Mouse (Mus musculus) c-Kit-positive CD71-negative TER-119-negative erythroid progenitor cells, embryonic 14.5 days (primary cell): Measurements from ENCODE around the gene Kcnn4.

Source experiments
- DNase-seq: peaks from one replicate; pipeline ENCODE4 v3.0.0-alpha.2; 2013; ENCODE audit warnings: low read depth

Gene Kcnn4

DNA sequence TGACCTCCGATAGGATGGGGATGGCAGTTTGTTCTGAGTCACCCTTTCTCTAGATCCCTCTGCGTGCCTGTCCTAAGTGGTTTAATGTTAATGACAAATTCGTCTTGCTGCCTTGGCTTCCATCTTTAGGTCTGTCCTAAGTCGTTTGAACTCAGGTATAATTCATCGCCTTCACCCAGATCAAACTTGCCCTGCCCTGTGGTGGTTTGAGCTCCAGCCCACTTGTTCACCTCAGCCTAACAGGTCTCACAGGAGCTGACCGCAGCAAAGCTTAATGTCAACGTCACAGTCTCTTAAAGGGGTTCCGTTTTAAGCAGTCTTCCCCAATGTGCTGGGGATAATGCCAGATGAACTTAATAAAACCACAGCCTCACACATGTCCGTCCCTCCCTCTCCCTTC, 55.9 kb downstream of the Kcnn4 start:
- no peak for DNase-seq

DNA sequence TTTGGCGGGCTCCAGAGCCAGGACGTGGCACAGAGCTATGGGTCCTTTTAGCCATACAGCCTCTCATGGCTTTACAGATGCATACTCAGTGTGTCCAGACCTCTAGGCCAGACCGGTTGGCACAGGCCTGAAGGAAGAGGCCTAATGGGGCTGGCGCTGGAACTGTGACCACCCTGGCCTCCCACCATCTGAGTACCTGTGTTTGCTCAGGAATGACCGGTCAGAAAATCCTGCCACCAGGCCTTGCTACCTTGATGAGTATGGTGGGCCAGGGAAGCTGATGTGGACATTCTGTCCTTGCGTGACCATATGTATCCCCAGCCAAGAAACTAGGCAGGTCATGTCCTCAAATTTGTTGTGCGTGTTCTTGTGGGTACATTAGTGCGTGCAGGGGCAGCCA, 57.1 kb downstream of the Kcnn4 start:
- DNase-seq = no peak

DNA sequence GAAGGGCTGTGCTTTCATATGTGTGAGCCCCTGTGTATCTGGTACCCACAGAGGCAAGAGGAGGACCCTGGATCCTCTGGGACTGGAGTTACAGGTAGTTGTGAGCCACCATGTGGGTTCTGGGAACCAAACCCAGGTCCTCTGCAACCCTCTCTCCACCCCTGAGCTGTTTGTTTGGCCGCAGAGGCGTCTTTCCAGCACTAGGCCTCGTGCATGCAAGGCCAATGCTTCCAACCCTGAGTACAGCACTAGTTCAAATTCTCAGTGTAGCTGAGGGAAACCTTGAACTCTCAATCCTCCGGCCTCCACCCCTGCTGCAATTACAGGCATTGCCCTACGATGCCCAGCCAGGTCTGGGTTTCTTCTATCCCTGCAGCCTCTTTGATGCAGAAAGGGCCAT, 58.7 kb downstream of the Kcnn4 start:
- no peak for DNase-seq

DNA sequence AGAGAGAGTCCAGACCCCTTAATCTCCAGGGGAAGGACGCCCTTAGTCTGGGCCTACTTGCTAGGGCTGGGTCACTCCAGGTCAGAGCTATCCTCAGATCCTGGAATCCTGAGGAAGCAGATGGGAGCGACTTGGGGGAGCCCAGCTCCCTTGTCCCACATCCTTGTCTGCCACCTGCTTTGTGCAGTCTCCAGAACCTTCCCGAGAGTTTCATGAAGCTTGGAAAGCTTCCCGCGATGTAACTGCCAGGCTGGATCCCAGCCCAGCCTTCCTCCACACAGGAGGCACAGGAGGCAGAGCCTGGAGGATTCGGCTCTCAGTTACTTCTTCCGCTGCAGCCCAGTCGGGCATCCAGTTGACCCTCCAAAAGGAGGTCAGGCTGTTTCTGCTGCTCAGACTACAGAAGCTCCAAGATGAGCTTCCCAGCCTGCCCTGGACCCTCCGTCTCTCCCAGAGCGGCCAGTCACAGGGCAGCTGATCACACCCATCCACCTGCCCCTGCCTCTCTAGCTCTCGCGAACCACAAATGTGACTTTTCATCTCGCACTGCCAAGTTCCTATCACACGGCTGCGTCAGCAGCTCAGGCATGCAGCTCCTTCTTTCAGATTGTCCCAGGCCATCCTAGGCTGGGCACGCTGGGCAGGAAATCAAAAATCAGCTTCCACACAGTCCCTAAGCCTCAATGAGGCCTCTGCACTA, 59.5 kb downstream of the Kcnn4 start:
- no peak for DNase-seq

DNA sequence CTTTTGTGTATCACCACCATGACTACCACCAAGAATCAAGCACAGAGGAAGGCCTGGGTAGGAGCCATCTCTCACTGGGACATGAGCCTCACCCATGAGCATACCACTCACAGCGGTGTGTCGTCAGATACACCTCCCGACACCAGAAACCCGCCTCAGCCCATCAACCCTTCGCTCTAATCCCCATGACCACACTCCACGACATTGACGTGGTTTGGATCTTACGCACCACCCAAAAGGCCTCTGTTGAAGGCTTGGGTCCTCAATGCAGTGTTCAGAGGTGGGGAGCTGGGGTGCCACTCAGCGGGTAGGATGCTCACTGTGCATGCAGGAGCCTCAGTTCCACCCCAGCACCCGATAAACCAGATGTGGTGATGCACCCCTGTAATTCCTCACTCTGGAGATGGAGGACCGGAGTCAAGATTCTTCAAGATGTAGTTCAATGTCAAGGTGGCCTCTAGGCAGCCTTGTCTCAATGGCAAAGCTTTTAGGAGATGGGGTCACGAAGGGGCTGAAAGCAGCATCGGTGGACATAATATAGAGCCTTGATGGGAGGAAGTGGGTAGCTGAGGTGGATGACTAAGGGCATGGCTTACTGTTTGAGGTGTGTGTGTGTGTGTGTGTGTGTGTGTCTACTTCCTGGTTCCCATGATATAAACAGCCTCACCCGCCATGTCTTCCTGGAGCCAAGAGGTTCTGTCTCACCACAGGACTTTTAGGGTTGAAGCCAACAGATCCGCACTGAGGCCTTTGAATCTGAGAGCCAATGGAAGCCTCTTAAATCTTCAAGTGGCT, 60.7 kb downstream of the Kcnn4 start:
- DNase-seq = no peak

DNA sequence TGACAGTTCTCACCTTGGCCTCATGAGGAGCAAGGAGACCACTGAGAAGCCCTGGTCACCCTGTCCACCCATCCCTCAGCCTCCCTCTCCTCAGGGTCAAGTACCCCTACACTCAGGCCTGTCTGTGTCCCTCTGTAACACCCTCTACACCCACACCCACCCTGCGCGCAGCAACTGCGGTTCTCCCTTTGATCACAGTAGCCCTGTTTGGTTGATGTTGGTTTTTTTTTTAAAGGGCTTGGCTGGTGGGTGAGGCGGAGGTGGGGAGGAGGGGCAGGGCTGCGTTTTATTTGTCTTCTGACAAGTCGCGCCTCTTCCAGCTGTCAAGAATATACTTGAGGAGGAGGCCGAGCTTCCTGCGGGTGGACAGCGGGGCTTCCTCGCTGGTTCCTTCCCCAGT, 61.6 kb downstream of the Kcnn4 start:
- DNase-seq = no peak

DNA sequence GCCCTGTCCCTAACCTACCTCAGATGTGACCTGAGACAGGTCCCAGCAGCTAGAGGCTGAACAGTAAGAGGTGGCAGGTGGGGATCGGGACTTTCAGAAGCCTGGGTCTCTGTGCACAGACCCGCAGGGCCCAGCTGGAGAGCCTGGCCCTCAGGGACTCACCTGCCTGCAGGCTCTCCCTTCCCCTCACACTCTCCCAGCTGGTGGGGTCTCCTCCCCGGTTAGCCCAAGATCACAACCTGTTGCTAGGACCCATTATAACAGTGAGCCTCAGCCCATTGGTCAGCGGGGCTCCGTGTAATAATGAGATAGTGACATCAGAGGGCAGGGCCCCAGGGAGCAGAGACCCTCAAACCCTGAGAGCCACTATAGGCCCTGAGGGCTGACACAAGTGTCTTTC, 65.2 kb downstream of the Kcnn4 start:
- no peak for DNase-seq
